Mouse (Mus musculus): Measurements from ENCODE around the gene Rnf44.
A peak's percentile ranks its signal among the peaks of the same experiment; 100 is the strongest.

The Rnf44 gene

GRCm38 (mm10) chr13:54693558-54694347 is at the start of gene Rnf44:
Gene Rnf44 (minus strand): TSS chr13:54693907.
- DNase-seq: peak; percentile 99

- no peak for DNase-seq
These were observed 44.5 kb upstream of the Rnf44 start for GRCm38 (mm10) chr13:54738213-54738601.

- DNase-seq: peak; percentile 79
These were observed 43.9 kb upstream of the Rnf44 start for GRCm38 (mm10) chr13:54737488-54738212.

- DNase-seq: no peak
These were observed 43.2 kb upstream of the Rnf44 start for GRCm38 (mm10) chr13:54736931-54737330.

GRCm38 (mm10) chr13:54726131-54726530 is 32.4 kb upstream of the Rnf44 start:
- DNase-seq: no peak

- DNase-seq: no peak
These were observed 29.4 kb upstream of the Rnf44 start for GRCm38 (mm10) chr13:54723143-54723542.

GRCm38 (mm10) chr13:54716916-54717315 is 23.2 kb upstream of the Rnf44 start:
- peak; percentile 69 for DNase-seq

GRCm38 (mm10) chr13:54714996-54715395 is 21.3 kb upstream of the Rnf44 start:
- DNase-seq: no peak

- DNase-seq: no peak
These were observed 20.7 kb upstream of the Rnf44 start for GRCm38 (mm10) chr13:54714393-54714792.

GRCm38 (mm10) chr13:54710866-54711265 is 17.2 kb upstream of the Rnf44 start:
- DNase-seq: no peak

GRCm38 (mm10) chr13:54704890-54705289 is 11.2 kb upstream of the Rnf44 start:
- DNase-seq: no peak

- no peak for DNase-seq
These were observed 8.8 kb upstream of the Rnf44 start for GRCm38 (mm10) chr13:54702507-54702906.

- DNase-seq: no peak
These were observed 7.5 kb upstream of the Rnf44 start, which contains the start of gene Cdhr2 for GRCm38 (mm10) chr13:54701243-54701642. Gene Cdhr2 (plus strand): TSS chr13:54701461.

- DNase-seq: no peak
These were observed 1.9 kb upstream of the Rnf44 start for GRCm38 (mm10) chr13:54695479-54696230.

- DNase-seq: no peak
These were observed 797 bp upstream of the Rnf44 start for GRCm38 (mm10) chr13:54694348-54695060.

- no peak for DNase-seq
These were observed 773 bp downstream of the Rnf44 start for GRCm38 (mm10) chr13:54692711-54693557.

- no peak for DNase-seq
These were observed 2.0 kb downstream of the Rnf44 start for GRCm38 (mm10) chr13:54691737-54692136.

- no peak for DNase-seq
These were observed 3.5 kb downstream of the Rnf44 start for GRCm38 (mm10) chr13:54690151-54690740.

- peak; percentile 97 for DNase-seq
These were observed 5.9 kb downstream of the Rnf44 start for GRCm38 (mm10) chr13:54687575-54688424.

GRCm38 (mm10) chr13:54687096-54687495 is 6.6 kb downstream of the Rnf44 start:
- peak; percentile 91 for DNase-seq
